Mouse (Mus musculus): Measurements from ENCODE around the gene Rimbp2. TPM values are rescaled to one million over a fixed set of nuclear protein-coding genes. Genes with fewer than 3 reads are reported as not detected.

The Rimbp2 gene
- total and polyA plus RNA-seq, 3 experiments = not detected

DNA sequence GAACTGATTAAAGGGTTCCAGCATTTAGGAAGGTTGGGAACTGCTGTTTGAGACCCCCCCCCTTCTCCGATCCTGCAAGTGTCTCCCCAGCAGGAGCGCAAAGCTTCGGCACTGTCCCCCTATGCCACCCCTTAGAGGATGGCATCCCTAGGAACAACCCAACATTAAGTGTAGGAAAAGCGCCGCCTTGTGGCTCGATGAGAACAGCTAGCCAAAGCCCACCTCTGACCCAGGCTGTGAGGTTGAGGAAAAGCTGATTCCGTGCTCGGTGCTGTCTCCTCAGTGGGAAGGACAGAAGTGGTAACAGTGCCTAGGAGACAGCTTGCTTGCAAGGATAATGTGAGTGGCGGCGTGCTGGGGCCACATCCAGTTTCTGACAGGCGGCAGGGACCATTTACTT is 140.2 kb downstream of the Rimbp2 start:
- no peak for DNase-seq (ENCODE audit: extremely low read depth)
- in situ Hi-C loops (cut with MboI; ENCODE audit: low pct_ligation_motif_present, low pct_unique_long_range_greater_than_20kb, low sequenced_read_pairs) = no loop called here

DNA sequence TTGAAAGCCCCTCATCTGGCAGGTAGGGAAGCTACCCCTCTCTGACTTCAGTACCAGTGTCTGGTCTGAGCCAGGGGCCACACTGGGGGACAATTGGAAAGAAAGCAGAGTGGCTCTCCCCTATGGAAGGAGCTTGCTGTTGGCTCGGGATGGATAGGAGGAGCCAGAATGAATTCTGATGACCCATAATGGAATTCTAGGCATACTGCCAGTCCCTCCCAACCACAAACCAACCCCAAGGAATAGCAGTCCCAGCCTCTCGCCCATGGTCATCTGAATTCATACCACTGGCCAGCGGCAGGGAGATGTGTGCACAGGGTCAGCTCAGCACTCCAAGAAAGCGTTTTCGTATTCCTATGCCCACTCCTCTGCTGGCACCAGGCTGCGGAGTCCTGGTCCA is 141.9 kb downstream of the Rimbp2 start:
- Histone ChIP-seq H3K27ac (ENCODE audit: insufficient read depth, low read depth) (no peak overlapping the region), H3K36me3 (replicated peaks in 1 of 2; ENCODE audit: control insufficient read depth in 1 of 2, insufficient read depth in 1 of 2, low read length in 1 of 2) (no peaks in the 10 kb centered on the region), H3K79me2 (replicated peaks; ENCODE audit: control insufficient read depth, extremely low read depth, insufficient read depth, poor library complexity, severe bottlenecking) (no peaks in the 10 kb centered on the region), H3K4me1 (ENCODE audit: control insufficient read depth in 1 of 2, insufficient read depth in 2 of 2) (no peaks in the 10 kb centered on the region), H3K9me3 (replicated peaks; ENCODE audit: low read length) (peaks cover 88% of the 10 kb centered on the region), H3K4me2 (ENCODE audit: insufficient read depth, low read depth, poor library complexity, severe bottlenecking) (no peak overlapping the region), H3K27me3 (replicated peaks) (no peaks in the 10 kb centered on the region), H3K9ac (ENCODE audit: insufficient read depth, low read depth) (no peak overlapping the region), H3K4me3 (replicated peaks in 1 of 3; ENCODE audit: low read depth in 2 of 3, low read length in 2 of 3, poor library complexity in 1 of 3) (no peak overlapping the region)
- in situ Hi-C loops (cut with MboI; ENCODE audit: low pct_ligation_motif_present, low pct_unique_long_range_greater_than_20kb, low sequenced_read_pairs) = no loop called here
- TF ChIP-seq ETS1 (conservative IDR thresholded peaks at IDR 0.05; ENCODE audit: low read depth, low read length) = no peak
- no peak for TF ChIP-seq HCFC1 (IDR thresholded peaks at IDR 0.05; ENCODE audit: low read depth, low read length)
- no peak for TF ChIP-seq USF1 (IDR thresholded peaks at IDR 0.05; ENCODE audit: low read depth, low read length)
- no peak for TF ChIP-seq ZKSCAN1 (IDR thresholded peaks at IDR 0.05; ENCODE audit: borderline replicate concordance, low read depth, low read length)
- TF ChIP-seq SIN3A (IDR thresholded peaks at IDR 0.05; ENCODE audit: low read length) = no peak
- no peak for TF ChIP-seq MAFK (IDR thresholded peaks at IDR 0.05; ENCODE audit: insufficient replicate concordance, low read length)
- no peak for TF ChIP-seq MAZ (IDR thresholded peaks at IDR 0.05; ENCODE audit: low read depth, low read length)
- no peak for TF ChIP-seq ELF1 (IDR thresholded peaks at IDR 0.05; ENCODE audit: low read depth, low read length)
- dilution Hi-C loops (cut with MboI; ENCODE audit: extremely low pct_ligation_motif_present, extremely low pct_unique_long_range_greater_than_20kb, low sequenced_read_pairs) = no loop called here
- DNase-seq (ENCODE audit: extremely low read depth) = no peak

More for the DNA sequence above, 140.2 kb downstream of the Rimbp2 start:
- Histone ChIP-seq H3K27ac (ENCODE audit: insufficient read depth, low read depth) (no peak overlapping the region), H3K79me2 (replicated peaks; ENCODE audit: control insufficient read depth, extremely low read depth, insufficient read depth, poor library complexity, severe bottlenecking) (no peaks in the 10 kb centered on the region), H3K4me2 (ENCODE audit: insufficient read depth, low read depth, poor library complexity, severe bottlenecking) (no peak overlapping the region), H3K9ac (ENCODE audit: insufficient read depth, low read depth) (no peak overlapping the region), H3K9me3 (replicated peaks; ENCODE audit: low read length) (peaks cover 90% of the 10 kb centered on the region), H3K4me3 (replicated peaks in 1 of 3; ENCODE audit: low read depth in 2 of 3, low read length in 2 of 3, poor library complexity in 1 of 3) (no peak overlapping the region), H3K4me1 (ENCODE audit: control insufficient read depth in 1 of 2, insufficient read depth in 2 of 2) (no peaks in the 10 kb centered on the region), H3K27me3 (replicated peaks) (no peaks in the 10 kb centered on the region), H3K36me3 (replicated peaks in 1 of 2; ENCODE audit: control insufficient read depth in 1 of 2, insufficient read depth in 1 of 2, low read length in 1 of 2) (no peaks in the 10 kb centered on the region)
- TF ChIP-seq SMC3 (IDR thresholded peaks at IDR 0.05; ENCODE audit: low read depth, low read length) = no peak
- dilution Hi-C loops (cut with MboI; ENCODE audit: extremely low pct_ligation_motif_present, extremely low pct_unique_long_range_greater_than_20kb, low sequenced_read_pairs) = no loop called here

DNA sequence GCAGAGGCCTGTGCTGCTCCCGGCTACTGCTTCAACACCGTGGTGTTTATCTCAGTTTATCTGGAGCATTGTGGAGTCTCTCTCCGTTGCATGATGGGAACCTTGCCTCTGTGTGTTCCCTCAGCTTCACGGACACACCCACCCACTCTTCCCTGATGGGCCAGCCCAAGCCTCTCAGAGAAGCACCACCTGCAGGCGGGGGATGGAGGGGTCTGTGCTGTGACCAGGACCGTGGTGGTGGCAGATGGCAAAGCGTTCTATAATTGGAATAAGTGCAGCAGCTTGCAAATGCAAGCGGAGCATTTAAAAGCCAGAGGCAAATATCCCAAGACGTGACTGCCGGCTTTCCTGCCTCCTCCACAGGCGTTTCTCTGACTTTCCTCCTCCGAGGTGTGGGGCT is 143.3 kb downstream of the Rimbp2 start:
- Histone ChIP-seq H3K36me3 (replicated peaks in 1 of 2; ENCODE audit: control insufficient read depth in 1 of 2, insufficient read depth in 1 of 2, low read length in 1 of 2) (no peaks in the 10 kb centered on the region), H3K4me1 (ENCODE audit: control insufficient read depth in 1 of 2, insufficient read depth in 2 of 2) (no peaks in the 10 kb centered on the region), H3K79me2 (replicated peaks; ENCODE audit: control insufficient read depth, extremely low read depth, insufficient read depth, poor library complexity, severe bottlenecking) (no peaks in the 10 kb centered on the region), H3K9me3 (replicated peaks; ENCODE audit: low read length) (peaks cover 87% of the 10 kb centered on the region), H3K9ac (ENCODE audit: insufficient read depth, low read depth) (no peak overlapping the region), H3K27ac (ENCODE audit: insufficient read depth, low read depth) (no peak overlapping the region), H3K4me2 (ENCODE audit: insufficient read depth, low read depth, poor library complexity, severe bottlenecking) (no peak overlapping the region), H3K4me3 (replicated peaks in 1 of 3; ENCODE audit: low read depth in 2 of 3, low read length in 2 of 3, poor library complexity in 1 of 3) (no peak overlapping the region), H3K27me3 (replicated peaks) (no peaks in the 10 kb centered on the region)
- DNase-seq (ENCODE audit: extremely low read depth) = no peak
- dilution Hi-C loops (cut with MboI; ENCODE audit: extremely low pct_ligation_motif_present, extremely low pct_unique_long_range_greater_than_20kb, low sequenced_read_pairs) = no loop called here
- TF ChIP-seq MYC (IDR thresholded peaks at IDR 0.05; ENCODE audit: low read depth, low read length) = no peak
- in situ Hi-C loops (cut with MboI; ENCODE audit: low pct_ligation_motif_present, low pct_unique_long_range_greater_than_20kb, low sequenced_read_pairs) = no loop called here
